Mouse (Mus musculus): ENCODE measurements around the gene Magi1. TPM values are rescaled to one million over a fixed set of nuclear protein-coding genes. Genes with fewer than 3 reads are reported as not detected.

The Magi1 gene
- polyA plus RNA-seq, 1 experiment from 2014 or later, result 9.2 TPM

- Histone ChIP-seq H3K27me3 (ENCODE audit: control insufficient read depth, insufficient read depth, low read length) (no peaks in the 10 kb centered on the region), H3K4me3 (ENCODE audit: low read depth, low read length) (no peak overlapping the region), H3K9me3 (replicated peaks; ENCODE audit: control insufficient read depth, low read length) (no peaks in the 10 kb centered on the region), H3K4me1 (ENCODE audit: control insufficient read depth, insufficient read depth, low read length) (peaks cover 37% of the 10 kb centered on the region), H3K27ac (ENCODE audit: low read depth, low read length) (no peak overlapping the region), H3K9ac (ENCODE audit: low read depth, low read length) (no peak overlapping the region), H3K36me3 (ENCODE audit: control insufficient read depth, insufficient read depth, low read length) (no peaks in the 10 kb centered on the region), H3K4me2 (no peak overlapping the region)
- ATAC-seq (replicated peaks; ENCODE audit: insufficient number of reproducible peaks, low FRiP score, low TSS enrichment), result no peak
- 66% methylated on average over 7 of the region's 7 CpGs for WGBS (ENCODE audit: insufficient replicate concordance)
These were observed 19.4 kb downstream of the Magi1 start for GRCm38 (mm10) chr6:94264183-94264941.

GRCm38 (mm10) chr6:94260831-94261230 lies 22.9 kb downstream of the Magi1 start:
- Histone ChIP-seq H3K9me3 (replicated peaks; ENCODE audit: control insufficient read depth, low read length) (no peaks in the 10 kb centered on the region), H3K27ac (ENCODE audit: low read depth, low read length) (no peak overlapping the region), H3K27me3 (ENCODE audit: control insufficient read depth, insufficient read depth, low read length) (no peaks in the 10 kb centered on the region), H3K4me3 (ENCODE audit: low read depth, low read length) (no peak overlapping the region), H3K36me3 (ENCODE audit: control insufficient read depth, insufficient read depth, low read length) (no peaks in the 10 kb centered on the region), H3K4me2 (no peak overlapping the region), H3K4me1 (ENCODE audit: control insufficient read depth, insufficient read depth, low read length) (peaks cover 34% of the 10 kb centered on the region), H3K9ac (ENCODE audit: low read depth, low read length) (no peak overlapping the region)
- 85% methylated on average over 5 of the region's 5 CpGs for WGBS (ENCODE audit: insufficient replicate concordance)
- ATAC-seq (replicated peaks; ENCODE audit: insufficient number of reproducible peaks, low FRiP score, low TSS enrichment), result no peak

GRCm38 (mm10) chr6:94259981-94260380 lies 23.7 kb downstream of the Magi1 start:
- 98% methylated on average over 2 of the region's 2 CpGs for WGBS (ENCODE audit: insufficient replicate concordance)
- no peak overlapping the region for H3K27ac ChIP-seq (ENCODE audit: low read depth, low read length)
- no peaks in the 10 kb centered on the region for H3K9me3 ChIP-seq (replicated peaks; ENCODE audit: control insufficient read depth, low read length)
- H3K9ac ChIP-seq (ENCODE audit: low read depth, low read length), result no peak overlapping the region
- no peaks in the 10 kb centered on the region for H3K36me3 ChIP-seq (ENCODE audit: control insufficient read depth, insufficient read depth, low read length)
- H3K4me3 ChIP-seq (ENCODE audit: low read depth, low read length), result no peak overlapping the region
- peaks cover 30% of the 10 kb centered on the region for H3K4me1 ChIP-seq (ENCODE audit: control insufficient read depth, insufficient read depth, low read length)
- no peak for ATAC-seq (replicated peaks; ENCODE audit: insufficient number of reproducible peaks, low FRiP score, low TSS enrichment)
- H3K4me2 ChIP-seq, result no peak overlapping the region
- no peaks in the 10 kb centered on the region for H3K27me3 ChIP-seq (ENCODE audit: control insufficient read depth, insufficient read depth, low read length)

GRCm38 (mm10) chr6:94257831-94258173 lies 25.9 kb downstream of the Magi1 start:
- 83% methylated on average over 3 of the region's 3 CpGs for WGBS (ENCODE audit: insufficient replicate concordance)
- H3K9ac ChIP-seq (ENCODE audit: low read depth, low read length), result no peak overlapping the region
- H3K27me3 ChIP-seq (ENCODE audit: control insufficient read depth, insufficient read depth, low read length), result no peaks in the 10 kb centered on the region
- no peak overlapping the region for H3K4me3 ChIP-seq (ENCODE audit: low read depth, low read length)
- no peak for ATAC-seq (replicated peaks; ENCODE audit: insufficient number of reproducible peaks, low FRiP score, low TSS enrichment)
- H3K9me3 ChIP-seq (replicated peaks; ENCODE audit: control insufficient read depth, low read length), result no peaks in the 10 kb centered on the region
- H3K4me2 ChIP-seq, result no peak overlapping the region
- H3K4me1 ChIP-seq (ENCODE audit: control insufficient read depth, insufficient read depth, low read length), result peaks cover 27% of the 10 kb centered on the region
- H3K36me3 ChIP-seq (ENCODE audit: control insufficient read depth, insufficient read depth, low read length), result no peaks in the 10 kb centered on the region
- no peak overlapping the region for H3K27ac ChIP-seq (ENCODE audit: low read depth, low read length)

- Histone ChIP-seq H3K9ac (ENCODE audit: low read depth, low read length) (no peak overlapping the region), H3K4me3 (ENCODE audit: low read depth, low read length) (no peak overlapping the region), H3K9me3 (replicated peaks; ENCODE audit: control insufficient read depth, low read length) (no peaks in the 10 kb centered on the region), H3K4me1 (ENCODE audit: control insufficient read depth, insufficient read depth, low read length) (peaks cover 27% of the 10 kb centered on the region), H3K27ac (ENCODE audit: low read depth, low read length) (no peak overlapping the region), H3K36me3 (ENCODE audit: control insufficient read depth, insufficient read depth, low read length) (no peaks in the 10 kb centered on the region), H3K27me3 (ENCODE audit: control insufficient read depth, insufficient read depth, low read length) (no peaks in the 10 kb centered on the region), H3K4me2 (no peak overlapping the region)
- ATAC-seq (replicated peaks; ENCODE audit: insufficient number of reproducible peaks, low FRiP score, low TSS enrichment), result no peak
- WGBS (ENCODE audit: insufficient replicate concordance), result 83% methylated on average over 12 of the region's 12 CpGs
These were observed 26.5 kb downstream of the Magi1 start for GRCm38 (mm10) chr6:94256982-94257830.

GRCm38 (mm10) chr6:94253943-94254342 lies 29.8 kb downstream of the Magi1 start:
- Histone ChIP-seq H3K9me3 (replicated peaks; ENCODE audit: control insufficient read depth, low read length) (no peaks in the 10 kb centered on the region), H3K4me2 (no peak overlapping the region), H3K4me3 (ENCODE audit: low read depth, low read length) (no peak overlapping the region), H3K27me3 (ENCODE audit: control insufficient read depth, insufficient read depth, low read length) (no peaks in the 10 kb centered on the region), H3K36me3 (ENCODE audit: control insufficient read depth, insufficient read depth, low read length) (no peaks in the 10 kb centered on the region), H3K9ac (ENCODE audit: low read depth, low read length) (no peak overlapping the region), H3K4me1 (ENCODE audit: control insufficient read depth, insufficient read depth, low read length) (peaks cover 42% of the 10 kb centered on the region), H3K27ac (ENCODE audit: low read depth, low read length) (no peak overlapping the region; the same call in 1 of the 2 replicates)
- peak; percentile 35 for ATAC-seq (replicated peaks; ENCODE audit: insufficient number of reproducible peaks, low FRiP score, low TSS enrichment)
- 44% methylated on average over 8 of the region's 8 CpGs for WGBS (ENCODE audit: insufficient replicate concordance)

GRCm38 (mm10) chr6:94251358-94251945 lies 32.3 kb downstream of the Magi1 start:
- Histone ChIP-seq H3K27ac (ENCODE audit: low read depth, low read length) (no peak overlapping the region), H3K4me1 (ENCODE audit: control insufficient read depth, insufficient read depth, low read length) (peaks cover 39% of the 10 kb centered on the region), H3K27me3 (ENCODE audit: control insufficient read depth, insufficient read depth, low read length) (no peaks in the 10 kb centered on the region), H3K9ac (ENCODE audit: low read depth, low read length) (no peak overlapping the region), H3K36me3 (ENCODE audit: control insufficient read depth, insufficient read depth, low read length) (no peaks in the 10 kb centered on the region), H3K4me3 (ENCODE audit: low read depth, low read length) (no peak overlapping the region), H3K4me2 (no peak overlapping the region), H3K9me3 (replicated peaks; ENCODE audit: control insufficient read depth, low read length) (no peaks in the 10 kb centered on the region)
- WGBS (ENCODE audit: insufficient replicate concordance), result 61% methylated on average over 8 of the region's 8 CpGs
- no peak for ATAC-seq (replicated peaks; ENCODE audit: insufficient number of reproducible peaks, low FRiP score, low TSS enrichment)

- Histone ChIP-seq H3K27me3 (ENCODE audit: control insufficient read depth, insufficient read depth, low read length) (no peaks in the 10 kb centered on the region), H3K36me3 (ENCODE audit: control insufficient read depth, insufficient read depth, low read length) (no peaks in the 10 kb centered on the region), H3K4me3 (ENCODE audit: low read depth, low read length) (no peak overlapping the region), H3K9ac (ENCODE audit: low read depth, low read length) (no peak overlapping the region), H3K4me2 (no peak overlapping the region), H3K27ac (ENCODE audit: low read depth, low read length) (no peak overlapping the region), H3K9me3 (replicated peaks; ENCODE audit: control insufficient read depth, low read length) (no peaks in the 10 kb centered on the region), H3K4me1 (ENCODE audit: control insufficient read depth, insufficient read depth, low read length) (peaks cover 26% of the 10 kb centered on the region)
- ATAC-seq (replicated peaks; ENCODE audit: insufficient number of reproducible peaks, low FRiP score, low TSS enrichment), result no peak
- 81% methylated on average over 9 of the region's 9 CpGs for WGBS (ENCODE audit: insufficient replicate concordance)
These were observed 34.4 kb downstream of the Magi1 start for GRCm38 (mm10) chr6:94249286-94249790.
